Mouse (Mus musculus) liver, embryonic 11.5 days (tissue): ENCODE data around the gene Notum. TPM values are rescaled to one million over a fixed set of nuclear protein-coding genes. Genes with fewer than 3 reads are reported as not detected.
A peak's percentile ranks its signal among the peaks of the same experiment; 100 is the strongest.

Experiments
- ATAC-seq: fragments of 200-750 bp; cut with Nextera tagmentation; replicated peaks from 2 replicates; pipeline ENCODE4 v1.8.0; 2017; ENCODE audit warnings: moderate number of reproducible peaks, mild to moderate bottlenecking, moderate TSS enrichment, moderate library complexity; ENCODE audit not compliant: low FRiP score
- DNase-seq: peaks from one replicate; pipeline ENCODE4 v3.0.0-alpha.2; 2017; ENCODE audit warnings: low spot score
- H3K27ac ChIP-seq: fragments of 300-500 bp; sonication (generic); 2 replicates; pipeline ENCODE4 v1.5.1; 2014; ENCODE audit warnings: mild to moderate bottlenecking, low read depth, low read length, control low read depth
- H3K27me3 ChIP-seq: fragments of 300-500 bp; sonication (generic); replicated peaks from 2 replicates; pipeline ENCODE4 v1.6.1; 2014; ENCODE audit warnings: low read length, mixed read lengths; ENCODE audit not compliant: control insufficient read depth, insufficient read depth
- H3K36me3 ChIP-seq: fragments of 300-500 bp; sonication (generic); 2 replicates; pipeline ENCODE4 v1.6.1; 2014; ENCODE audit warnings: mild to moderate bottlenecking, low read length, moderate library complexity, mixed read lengths; ENCODE audit not compliant: control insufficient read depth, insufficient read depth
- H3K4me1 ChIP-seq: fragments of 300-500 bp; sonication (generic); replicated peaks from 2 replicates; pipeline ENCODE4 v1.6.1; 2014; ENCODE audit warnings: low read length, mixed read lengths; ENCODE audit not compliant: control insufficient read depth, insufficient read depth
- H3K4me2 ChIP-seq: fragments of 300-500 bp; sonication (generic); 2 replicates; pipeline ENCODE4 v1.6.1; 2014; ENCODE audit warnings: mild to moderate bottlenecking, control low read depth, moderate library complexity
- H3K4me3 ChIP-seq: fragments of 300-500 bp; sonication (generic); 2 replicates; pipeline ENCODE4 v1.5.1; 2014; ENCODE audit warnings: low read depth, low read length, control low read depth
- H3K9ac ChIP-seq: fragments of 300-500 bp; sonication (generic); 2 replicates; pipeline ENCODE4 v1.6.1; 2014; ENCODE audit warnings: low read depth, low read length, control low read depth
- H3K9me3 ChIP-seq: fragments of 300-500 bp; sonication (generic); 2 replicates; pipeline ENCODE4 v1.6.1; 2016; ENCODE audit warnings: low read length, inconsistent platforms, mixed read lengths; ENCODE audit not compliant: control insufficient read depth
- whole genome bisulfite sequencing: fragments of 180-500 bp; shearing (Covaris S2); extraction: QIAGEN DNeasy Blood & Tissue Kit; methylation state at CpG from one replicate; pipeline ENCODE4 v1.1.7; 2014; 5-methylcytosine and 5-hydroxymethylcytosine counted together
- polyA plus RNA-seq: library from polyadenylated mRNA; unstranded; fragments of >200 nt; fragmentation: Nextera tagmentation; extraction: Ambion mirVana; gene quantifications from 2 replicates; pipeline ENCODE4 v1.2.1, GENCODE M21; 2014

Notum gene
- polyA plus RNA-seq, 1 experiment from 2014 or later, result 0.51 TPM

GRCm38 (mm10) chr11:120658876-120659410, 2.0 kb downstream of the Notum start:
- no peaks in the 10 kb centered on the region for H3K9me3 ChIP-seq
- DNase-seq (peak; percentile 71), ATAC-seq (peak; percentile 41; the same call in 1 of the 2 replicates)
- no peaks in the 10 kb centered on the region for H3K36me3 ChIP-seq
- H3K27me3 ChIP-seq, result peaks cover 80% of the 10 kb centered on the region
- H3K4me1 ChIP-seq, result peaks cover 19% of the 10 kb centered on the region
- 4% methylated on average over 24 of the region's 24 CpGs for WGBS
- H3K9ac ChIP-seq, result no peak overlapping the region
- no peak overlapping the region for H3K27ac ChIP-seq
- H3K4me3 ChIP-seq, result peak overlapping the region; percentile 10; the same call in 1 of the 2 replicates
- H3K4me2 ChIP-seq, result peak overlapping the region; percentile 31; the same call in 1 of the 2 replicates

DNA sequence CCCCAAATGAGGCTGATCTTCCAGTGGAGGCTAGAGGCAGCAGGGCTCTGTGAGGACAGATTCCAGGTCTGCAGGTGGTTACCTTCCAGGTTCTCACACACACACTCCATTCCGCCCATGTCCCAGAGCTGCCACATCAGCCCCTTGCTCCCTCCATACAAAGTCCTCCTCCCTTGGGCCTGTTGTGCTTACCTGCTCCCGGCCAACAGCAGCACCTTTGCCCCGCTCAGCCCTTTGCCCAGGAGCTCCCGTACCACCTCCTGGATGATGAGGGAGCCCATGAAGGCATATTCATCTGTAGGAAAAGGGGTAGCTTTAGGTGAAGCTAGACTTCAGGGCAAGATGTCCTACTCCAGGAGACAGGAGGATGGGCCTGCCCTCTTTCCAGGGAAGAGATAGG, 3.7 kb downstream of the Notum start:
- no peak for DNase-seq
- Histone ChIP-seq H3K27ac (no peak overlapping the region), H3K9ac (no peak overlapping the region), H3K36me3 (no peaks in the 10 kb centered on the region), H3K4me2 (no peak overlapping the region), H3K4me1 (peaks cover 19% of the 10 kb centered on the region), H3K4me3 (no peak overlapping the region), H3K9me3 (no peaks in the 10 kb centered on the region), H3K27me3 (peaks cover 64% of the 10 kb centered on the region)
- WGBS, result 81% methylated on average over 4 of the region's 4 CpGs
- no peak for ATAC-seq

- H3K9me3 ChIP-seq, result no peaks in the 10 kb centered on the region
- peaks cover 3% of the 10 kb centered on the region; the same call in 1 of the 2 replicates for H3K4me1 ChIP-seq
- no peak overlapping the region for H3K4me2 ChIP-seq
- H3K4me3 ChIP-seq, result no peak overlapping the region
- no peak overlapping the region for H3K27ac ChIP-seq
- 59% methylated on average over 3 of the region's 3 CpGs for WGBS
- H3K27me3 ChIP-seq, result peaks cover 38% of the 10 kb centered on the region
- DNase-seq, result no peak
- no peak for ATAC-seq
- no peak overlapping the region for H3K9ac ChIP-seq
- no peaks in the 10 kb centered on the region for H3K36me3 ChIP-seq
These were observed 6.2 kb downstream of the Notum start for GRCm38 (mm10) chr11:120654741-120655140.

DNA sequence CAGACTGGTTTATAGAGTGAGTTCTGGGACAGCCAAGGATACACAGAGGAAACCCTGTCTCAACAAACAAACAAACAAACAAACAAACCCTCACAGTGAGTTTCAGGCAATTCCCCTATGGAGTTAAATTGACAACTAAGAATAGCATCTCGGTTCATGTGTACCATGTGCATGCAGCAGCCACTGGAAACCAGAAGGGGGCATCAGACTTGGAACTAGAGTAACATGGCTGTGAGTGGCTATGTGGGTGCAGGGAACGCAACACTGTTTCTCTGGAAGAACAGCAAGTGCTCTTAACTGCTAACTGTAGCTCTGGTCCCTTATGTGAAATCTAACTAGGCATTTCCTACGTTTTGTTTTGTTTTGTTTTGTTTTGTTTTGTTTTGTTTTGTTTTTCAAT, 9.1 kb downstream of the Notum start:
- no peaks in the 10 kb centered on the region for H3K9me3 ChIP-seq
- no peaks in the 10 kb centered on the region for H3K36me3 ChIP-seq
- H3K9ac ChIP-seq, result no peak overlapping the region
- DNase-seq (no peak), ATAC-seq (no peak)
- peaks cover 17% of the 10 kb centered on the region; the same call in 1 of the 2 replicates for H3K27me3 ChIP-seq
- peaks cover 11% of the 10 kb centered on the region for H3K4me1 ChIP-seq
- no peak overlapping the region for H3K4me2 ChIP-seq
- H3K4me3 ChIP-seq, result no peak overlapping the region
- H3K27ac ChIP-seq, result no peak overlapping the region
- WGBS, result 60% methylated on average over 3 of the region's 3 CpGs

DNA sequence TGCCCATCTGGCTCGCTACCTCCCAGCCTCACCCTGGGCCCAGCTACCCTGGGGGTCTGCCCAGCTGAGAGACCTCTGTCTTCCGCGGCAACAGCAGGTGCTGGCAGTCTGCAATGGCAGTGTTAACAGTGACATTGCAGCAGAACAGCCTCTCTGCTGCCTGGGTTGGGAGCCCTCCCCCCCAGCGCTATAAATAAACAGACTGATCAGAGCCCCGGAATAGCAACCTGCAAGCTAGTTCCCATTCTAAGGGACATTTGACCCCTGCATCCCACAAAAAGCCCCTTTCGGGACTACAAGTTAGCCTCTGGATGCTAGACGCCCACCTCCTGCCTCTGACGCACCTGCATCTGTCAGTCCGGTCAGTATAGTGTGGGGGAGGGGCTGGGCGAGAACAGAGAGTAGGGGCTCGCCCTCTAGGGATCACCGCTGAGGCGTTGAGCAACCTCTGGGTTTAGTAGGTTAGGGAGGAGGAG, 12.9 kb downstream of the Notum start, which contains the start of gene Myadml2:
Myadml2 (minus strand) TSS at position 158 of the 476 bp plus-strand sequence.
- Histone ChIP-seq H3K4me1 (peaks cover 16% of the 10 kb centered on the region), H3K4me3 (peak within 1 kb of the TSS; percentile 39), H3K36me3 (no peaks in the 10 kb centered on the region), H3K27ac (no peak within 1 kb of the TSS), H3K9me3 (no peaks in the 10 kb centered on the region), H3K4me2 (peak within 1 kb of the TSS; percentile 71), H3K9ac (peak within 1 kb of the TSS; percentile 56), H3K27me3 (peaks cover 9% of the 10 kb centered on the region; the same call in 1 of the 2 replicates)
- 9% methylated on average over 13 of the region's 13 CpGs for WGBS
- DNase-seq (peak; percentile 65), ATAC-seq (no peak)

DNA sequence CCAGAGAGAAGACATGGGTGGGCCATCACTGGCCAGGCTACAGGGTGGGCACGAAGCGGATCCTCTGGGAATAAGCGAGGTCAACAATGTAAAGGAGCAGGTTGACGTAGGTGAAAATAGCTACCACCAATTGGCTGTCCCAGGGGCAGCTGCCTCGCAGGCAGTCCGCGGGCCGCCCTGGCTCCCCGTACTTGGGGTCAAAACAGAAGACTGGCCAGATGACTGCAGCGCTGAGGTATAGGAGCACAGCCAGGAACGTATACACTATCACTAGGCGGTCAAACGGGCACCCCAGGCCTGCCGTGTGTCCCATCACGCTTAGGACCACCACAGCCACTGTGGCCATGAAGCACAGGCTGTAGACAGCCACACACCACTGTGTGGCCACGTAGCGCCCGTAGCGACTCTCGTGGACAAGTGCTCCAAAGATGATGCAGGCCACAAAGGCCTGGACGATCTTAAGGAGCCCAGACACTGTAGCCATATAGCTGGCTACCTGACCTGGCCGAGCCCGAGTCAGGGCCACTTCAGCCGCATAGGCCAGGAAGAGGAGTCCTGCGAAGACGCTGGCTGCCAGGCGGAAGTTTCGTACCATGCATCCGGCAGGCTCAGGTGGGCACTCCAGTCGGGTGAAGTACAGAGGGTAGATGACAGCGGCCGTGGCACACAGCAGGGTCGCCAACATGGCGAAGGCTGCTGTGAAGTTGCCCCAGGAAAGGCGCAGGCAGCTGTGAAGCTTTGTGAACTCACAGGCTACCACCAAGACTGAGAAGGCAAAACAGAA, 13.7 kb downstream of the Notum start:
- H3K9ac ChIP-seq, result 0 out of 2 replicates have a peak overlapping the region, but pooled peaks have one; percentile 56

GRCm38 (mm10) chr11:120643601-120643987, 17.4 kb downstream of the Notum start, which contains the start of gene Pycr1:
TSS of gene Pycr1 (minus strand) at chr11:120643769.
- no peaks in the 10 kb centered on the region for H3K36me3 ChIP-seq
- 0 out of 2 replicates have a peak within 1 kb of the TSS, but pooled peaks have one; percentile 13 for H3K27ac ChIP-seq
- peak; percentile 99 for ATAC-seq
- peak within 1 kb of the TSS; percentile 50 for H3K4me3 ChIP-seq
- H3K27me3 ChIP-seq, result peaks cover 23% of the 10 kb centered on the region
- peaks cover 23% of the 10 kb centered on the region for H3K4me1 ChIP-seq
- peak within 1 kb of the TSS; percentile 56 for H3K9ac ChIP-seq
- peak within 1 kb of the TSS; percentile 81 for H3K4me2 ChIP-seq
- H3K9me3 ChIP-seq, result no peaks in the 10 kb centered on the region
- DNase-seq, result peak; percentile 96
- WGBS, result under 1% methylated on average over 15 of the region's 15 CpGs

More for the DNA sequence above, 13.7 kb downstream of the Notum start:
- H3K27me3 ChIP-seq, result peaks cover 11% of the 10 kb centered on the region; the same call in 1 of the 2 replicates
- H3K9me3 ChIP-seq, result no peaks in the 10 kb centered on the region
- H3K4me1 ChIP-seq, result peaks cover 23% of the 10 kb centered on the region
- H3K36me3 ChIP-seq, result no peaks in the 10 kb centered on the region
- peak overlapping the region; percentile 39; the same call in 1 of the 2 replicates for H3K4me3 ChIP-seq
- peak overlapping the region; percentile 71 for H3K4me2 ChIP-seq
- H3K27ac ChIP-seq, result no peak overlapping the region
- DNase-seq (no peak), ATAC-seq (no peak)
- 76% methylated on average over 35 of the region's 35 CpGs for WGBS

- H3K9me3 ChIP-seq, result no peaks in the 10 kb centered on the region
- H3K9ac ChIP-seq, result peak overlapping the region; percentile 56
- ATAC-seq (peak; percentile 57), DNase-seq (no peak)
- no peaks in the 10 kb centered on the region for H3K36me3 ChIP-seq
- H3K27ac ChIP-seq, result 0 out of 2 replicates have a peak overlapping the region, but pooled peaks have one; percentile 13
- H3K27me3 ChIP-seq, result peaks cover 23% of the 10 kb centered on the region
- H3K4me2 ChIP-seq, result peak overlapping the region; percentile 81
- peaks cover 19% of the 10 kb centered on the region for H3K4me1 ChIP-seq
- 5% methylated on average over 18 of the region's 18 CpGs for WGBS
- peak overlapping the region; percentile 50 for H3K4me3 ChIP-seq
These were observed 17.9 kb downstream of the Notum start for GRCm38 (mm10) chr11:120642939-120643600.
